8 mouse cellular contexts compared by ENCODE assay signal in the genomic region with DNA sequence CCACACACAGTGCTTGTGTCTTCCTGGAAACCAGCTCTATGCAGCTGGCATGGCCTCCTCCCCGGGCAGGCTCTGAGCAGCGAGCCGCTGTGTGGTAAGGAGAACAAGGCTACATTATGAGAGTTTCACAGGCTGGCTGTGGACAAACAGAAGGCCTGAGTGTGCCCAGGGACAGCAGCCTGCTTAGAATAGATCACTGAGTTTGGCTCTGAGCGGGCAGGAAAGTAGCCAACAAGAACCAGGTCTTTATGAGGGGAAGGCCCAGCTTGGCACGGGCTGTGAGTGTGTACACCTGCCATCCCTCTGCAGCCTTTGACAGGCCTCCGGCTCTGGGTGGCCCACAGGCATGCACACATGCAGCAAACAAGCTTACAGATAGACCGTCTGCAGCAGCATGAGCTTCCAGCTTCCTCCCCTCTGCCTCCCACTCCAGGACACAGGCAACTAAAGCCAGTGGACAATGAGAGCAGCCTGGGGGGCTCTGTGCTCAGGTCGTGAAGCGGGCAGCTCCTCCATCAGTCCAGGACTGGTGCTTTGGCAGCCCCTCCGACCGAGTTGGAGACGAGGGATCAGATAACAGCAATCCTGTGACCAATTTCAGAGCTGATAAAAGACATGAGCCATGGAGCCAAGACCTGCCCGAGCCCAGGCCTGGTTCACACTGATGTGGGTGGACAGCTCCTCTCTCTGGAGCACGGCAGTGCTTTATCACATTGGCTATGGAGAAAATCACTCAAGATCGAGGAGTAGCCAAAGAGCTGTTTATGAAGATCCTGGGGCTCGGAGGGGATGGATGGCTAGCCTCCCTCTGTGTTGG. TPM values are rescaled to one million over a fixed set of nuclear protein-coding genes. Genes with fewer than 3 reads are reported as not detected.
DNase-seq lines count a peak whose midpoint lies in the region; ATAC-seq and TF ChIP-seq lines count a peak whose summit lies in the region.

No protein-coding gene starts in this region.

- TF ChIP-seq CTCF in hindbrain, postnatal 0 days (IDR thresholded peaks at IDR 0.05; ENCODE audit: low read depth) = no peak
- 0 out of 2 replicates have a peak, but pooled peaks have one; percentile 4 for TF ChIP-seq CTCF in midbrain, postnatal 0 days (IDR thresholded peaks at IDR 0.05)

- no peaks in the 10 kb centered on the region for H3K27me3 ChIP-seq in hindbrain, postnatal 0 days (ENCODE audit: insufficient read depth, low read length)
- H3K27me3 ChIP-seq in midbrain, postnatal 0 days (ENCODE audit: insufficient read depth, low read length) = no peaks in the 10 kb centered on the region

- peak; percentile 78 for DNase-seq in layer of hippocampus, adult 11-12 months (ENCODE audit: low spot score)
- DNase-seq in layer of hippocampus, adult 9-10 months (ENCODE audit: low spot score) = no peak
- DNase-seq in cerebellum, postnatal 36 days = peak; percentile 89 to 90
- DNase-seq in hindbrain, postnatal 0 days (ENCODE audit: low spot score) = peak; percentile 86
- peak; percentile 89 for DNase-seq in midbrain, postnatal 0 days (ENCODE audit: low spot score)
- no peak for DNase-seq in embryo, embryonic 10.5 days (ENCODE audit: low spot score)
- no peak for DNase-seq in adrenal gland, postnatal 10 days
- DNase-seq in urinary bladder, adult 18-20 months (ENCODE audit: low spot score in 2 of 2) = no peak

- H3K9ac ChIP-seq in hindbrain, postnatal 0 days (replicated peaks; ENCODE audit: low read length) = 0 out of 2 replicates have a peak overlapping the region, but pooled peaks have one; percentile 2
- no peak overlapping the region for H3K9ac ChIP-seq in midbrain, postnatal 0 days (replicated peaks; ENCODE audit: low read length, poor library complexity, severe bottlenecking)

- H3K27ac ChIP-seq in hindbrain, postnatal 0 days = peak overlapping the region; percentile 71
- no peak overlapping the region for H3K27ac ChIP-seq in midbrain, postnatal 0 days (ENCODE audit: low read depth, low read length)

- H3K9me3 ChIP-seq in hindbrain, postnatal 0 days (ENCODE audit: low read length) = no peaks in the 10 kb centered on the region
- H3K9me3 ChIP-seq in midbrain, postnatal 0 days (ENCODE audit: low read length) = no peaks in the 10 kb centered on the region

- H3K4me3 ChIP-seq in hindbrain, postnatal 0 days (ENCODE audit: low read length) = no peak overlapping the region
- H3K4me3 ChIP-seq in midbrain, postnatal 0 days (ENCODE audit: low read depth, low read length) = no peak overlapping the region

- ATAC-seq in hindbrain, postnatal 0 days = peak; percentile 95
- ATAC-seq in midbrain, postnatal 0 days (ENCODE audit: low FRiP score) = peak; percentile 87

- no peaks in the 10 kb centered on the region for H3K4me1 ChIP-seq in hindbrain, postnatal 0 days (ENCODE audit: insufficient read depth, low read length)
- no peaks in the 10 kb centered on the region for H3K4me1 ChIP-seq in midbrain, postnatal 0 days (ENCODE audit: insufficient read depth, low read length)

- 47% methylated on average over 16 of the region's 16 CpGs for WGBS in hindbrain, postnatal 0 days
- 64% methylated on average over 16 of the region's 16 CpGs for WGBS in midbrain, postnatal 0 days

- no peak overlapping the region for H3K4me2 ChIP-seq in hindbrain, postnatal 0 days (ENCODE audit: low read depth, low read length)
- H3K4me2 ChIP-seq in midbrain, postnatal 0 days (ENCODE audit: low read depth, low read length, poor library complexity, severe bottlenecking) = no peak overlapping the region

- H3K36me3 ChIP-seq in hindbrain, postnatal 0 days (ENCODE audit: insufficient read depth, low read length) = no peaks in the 10 kb centered on the region
- H3K36me3 ChIP-seq in midbrain, postnatal 0 days (ENCODE audit: insufficient read depth, low read length) = no peaks in the 10 kb centered on the region

RNA-seq across cellular contexts. Expression of a gene that starts 9.4 kb away (rescaled TPM):
- 19.7 and 29.1 TPM in 2 replicates for total RNA-seq in hindbrain, postnatal 0 days (2014; rRNA removed)
- polyA plus RNA-seq in hindbrain, postnatal 0 days (2015; fragmentation: Nextera tagmentation; extraction: Ambion mirVana) = 28.9 and 32.0 TPM in 2 replicates
- 21.5 and 39.8 TPM in 2 replicates for total RNA-seq in midbrain, postnatal 0 days (2014; rRNA removed)
- polyA plus RNA-seq in midbrain, postnatal 0 days (2015; fragmentation: Nextera tagmentation; extraction: Ambion mirVana) = 30.1 and 30.2 TPM in 2 replicates
- 10 to 100 TPM; 22.6 to 27.2 TPM for total RNA-seq in adrenal gland, postnatal 10 days (2021)

RNA-seq across cellular contexts. Expression of a gene that starts 43.2 kb away (rescaled TPM):
- total RNA-seq in hindbrain, postnatal 0 days (2014; rRNA removed) = 56.2 and 64.6 TPM in 2 replicates
- 31.0 and 32.2 TPM in 2 replicates for polyA plus RNA-seq in hindbrain, postnatal 0 days (2015; fragmentation: Nextera tagmentation; extraction: Ambion mirVana)
- 71.1 and 93.4 TPM in 2 replicates for total RNA-seq in midbrain, postnatal 0 days (2014; rRNA removed)
- 29.2 and 34.2 TPM in 2 replicates for polyA plus RNA-seq in midbrain, postnatal 0 days (2015; fragmentation: Nextera tagmentation; extraction: Ambion mirVana)
- total RNA-seq in adrenal gland, postnatal 10 days (2021) = 10 to 100 TPM; 49.6 to 64.1 TPM

RNA-seq across cellular contexts. Expression of a gene that starts 57.6 kb away (rescaled TPM):
- total RNA-seq in hindbrain, postnatal 0 days (2014; rRNA removed) = 278 and 298 TPM in 2 replicates
- polyA plus RNA-seq in hindbrain, postnatal 0 days (2015; fragmentation: Nextera tagmentation; extraction: Ambion mirVana) = 443 and 477 TPM in 2 replicates
- total RNA-seq in midbrain, postnatal 0 days (2014; rRNA removed) = 288 and 318 TPM in 2 replicates
- polyA plus RNA-seq in midbrain, postnatal 0 days (2015; fragmentation: Nextera tagmentation; extraction: Ambion mirVana) = 425 and 441 TPM in 2 replicates
- 100 to 1,000 TPM; 429 to 477 TPM for total RNA-seq in adrenal gland, postnatal 10 days (2021)

Comparison
In these comparisons a context has a peak if more than half of its experiments do, and no peak if none do; other contexts are left out.
1. DNase-seq: peak in layer of hippocampus, adult 11-12 months (single experiment), cerebellum, postnatal 36 days (2 of 2), hindbrain, postnatal 0 days (single experiment) and midbrain, postnatal 0 days (single experiment); none in layer of hippocampus, adult 9-10 months (single experiment), embryo, embryonic 10.5 days (single experiment), adrenal gland, postnatal 10 days (single experiment) and urinary bladder, adult 18-20 months (0 of 2).